Mouse (Mus musculus) intestine, postnatal 0 days (tissue): ENCODE data around the gene Tmtc4. TPM values are rescaled to one million over a fixed set of nuclear protein-coding genes. Genes with fewer than 3 reads are reported as not detected.

Source experiments
- ATAC-seq: fragments of 200-750 bp; cut with Nextera tagmentation; 2 replicates; pipeline ENCODE4 v1.8.0; 2017; ENCODE audit warnings: mild to moderate bottlenecking, moderate TSS enrichment, moderate library complexity
- H3K27ac ChIP-seq: fragments of 300-500 bp; sonication (generic); 2 replicates; pipeline ENCODE4 v1.5.1; 2014; ENCODE audit warnings: mild to moderate bottlenecking, low read depth, low read length, moderate library complexity
- H3K27me3 ChIP-seq: fragments of 300-500 bp; sonication (generic); replicated peaks from 2 replicates; pipeline ENCODE4 v1.6.1; 2014; ENCODE audit warnings: low read length, mixed read lengths; ENCODE audit not compliant: control insufficient read depth, insufficient read depth
- H3K36me3 ChIP-seq: fragments of 300-500 bp; sonication (generic); 2 replicates; pipeline ENCODE4 v1.6.1; 2014; ENCODE audit warnings: mild to moderate bottlenecking, moderate library complexity; ENCODE audit not compliant: control insufficient read depth, insufficient read depth
- H3K4me1 ChIP-seq: fragments of 300-500 bp; sonication (generic); replicated peaks from 2 replicates; pipeline ENCODE4 v1.6.1; 2014; ENCODE audit warnings: antibody characterized with exemption, low read length, mixed read lengths; ENCODE audit not compliant: control insufficient read depth, insufficient read depth
- H3K4me2 ChIP-seq: fragments of 300-500 bp; sonication (generic); replicated peaks from 2 replicates; pipeline ENCODE4 v1.6.1; 2014; ENCODE audit warnings: low read depth, mild to moderate bottlenecking, moderate library complexity
- H3K4me3 ChIP-seq: fragments of 300-500 bp; sonication (generic); 2 replicates; pipeline ENCODE4 v1.5.1; 2014; ENCODE audit warnings: low read depth, low read length
- H3K9ac ChIP-seq: fragments of 300-500 bp; sonication (generic); 2 replicates; pipeline ENCODE4 v1.6.1; 2014; ENCODE audit warnings: mild to moderate bottlenecking, low read depth, low read length
- H3K9me3 ChIP-seq: fragments of 300-500 bp; sonication (generic); 2 replicates; pipeline ENCODE4 v1.6.1; 2016; ENCODE audit warnings: mixed run types; ENCODE audit not compliant: control insufficient read depth
- CTCF ChIP-seq: sonication (generic); IDR thresholded peaks from 2 replicates; pipeline ENCODE4 v1.5.1; 2016; ENCODE audit warnings: low read depth, mild to moderate bottlenecking, control low read depth, antibody characterized with exemption, moderate library complexity
- WGBS: fragments of 180-500 bp; shearing (Covaris S2); extraction: QIAGEN DNeasy Blood & Tissue Kit; methylation state at CpG from one replicate; pipeline ENCODE4 v1.1.7; 2014; 5-methylcytosine and 5-hydroxymethylcytosine counted together
- polyA plus RNA-seq: library from polyadenylated mRNA; unstranded; fragments of >200 nt; fragmentation: Nextera tagmentation; extraction: Ambion mirVana; gene quantifications from 2 replicates; pipeline ENCODE4 v1.2.1, GENCODE M21; 2015

Tmtc4 gene
- polyA plus RNA-seq, 1 experiment from 2014 or later = 7.4 TPM

GRCm38 (mm10) chr14:122936460-122936859 lies 47.4 kb downstream of the Tmtc4 start:
- H3K4me1 ChIP-seq = no peaks in the 10 kb centered on the region
- no peak overlapping the region for H3K27ac ChIP-seq
- peaks cover 28% of the 10 kb centered on the region for H3K36me3 ChIP-seq
- H3K9ac ChIP-seq = no peak overlapping the region
- no peak for TF ChIP-seq CTCF
- no peak overlapping the region for H3K4me3 ChIP-seq
- no peaks in the 10 kb centered on the region for H3K27me3 ChIP-seq
- no peak for ATAC-seq
- H3K4me2 ChIP-seq = no peak overlapping the region
- WGBS = 93% methylated on average over 1 of the region's 1 CpGs
- no peaks in the 10 kb centered on the region for H3K9me3 ChIP-seq

GRCm38 (mm10) chr14:122920011-122920410 lies 63.8 kb downstream of the Tmtc4 start:
- WGBS = 65% methylated on average over 5 of the region's 5 CpGs
- no peak overlapping the region for H3K27ac ChIP-seq
- no peaks in the 10 kb centered on the region for H3K4me1 ChIP-seq
- no peak for ATAC-seq
- H3K36me3 ChIP-seq = peaks cover 10% of the 10 kb centered on the region; the same call in 1 of the 2 replicates
- H3K27me3 ChIP-seq = no peaks in the 10 kb centered on the region
- H3K9ac ChIP-seq = no peak overlapping the region
- H3K4me3 ChIP-seq = no peak overlapping the region
- H3K9me3 ChIP-seq = no peaks in the 10 kb centered on the region
- H3K4me2 ChIP-seq = no peak overlapping the region
- no peak for TF ChIP-seq CTCF

GRCm38 (mm10) chr14:122917676-122918075 lies 66.2 kb downstream of the Tmtc4 start:
- Histone ChIP-seq H3K4me1 (no peaks in the 10 kb centered on the region; the same call in 1 of the 2 replicates), H3K27me3 (no peaks in the 10 kb centered on the region), H3K9me3 (no peaks in the 10 kb centered on the region), H3K4me3 (no peak overlapping the region), H3K4me2 (no peak overlapping the region), H3K9ac (no peak overlapping the region), H3K36me3 (no peaks in the 10 kb centered on the region), H3K27ac (no peak overlapping the region)
- 89% methylated on average over 1 of the region's 1 CpGs for WGBS
- TF ChIP-seq CTCF = no peak
- ATAC-seq = 0 out of 2 replicates have a peak, but pooled peaks have one; percentile 23

GRCm38 (mm10) chr14:122913657-122914056 lies 70.2 kb downstream of the Tmtc4 start, which contains the start of gene Ggact:
Ggact (minus strand) TSS chr14:122913757.
- TF ChIP-seq CTCF = no peak
- Histone ChIP-seq H3K9ac (peak within 1 kb of the TSS; percentile 73), H3K4me2 (peak within 1 kb of the TSS; percentile 84), H3K9me3 (no peaks in the 10 kb centered on the region), H3K36me3 (no peaks in the 10 kb centered on the region), H3K4me1 (peaks cover 4% of the 10 kb centered on the region; the same call in 1 of the 2 replicates), H3K4me3 (peak within 1 kb of the TSS; percentile 65), H3K27me3 (no peaks in the 10 kb centered on the region), H3K27ac (peak within 1 kb of the TSS; percentile 90)
- ATAC-seq = no peak
- WGBS = 77% methylated on average over 6 of the region's 6 CpGs

GRCm38 (mm10) chr14:122912812-122913498 lies 70.9 kb downstream of the Tmtc4 start:
- Histone ChIP-seq H3K27me3 (no peaks in the 10 kb centered on the region), H3K4me2 (peak overlapping the region; percentile 84), H3K9ac (peak overlapping the region; percentile 73), H3K4me3 (peak overlapping the region; percentile 65), H3K4me1 (peaks cover 4% of the 10 kb centered on the region; the same call in 1 of the 2 replicates), H3K27ac (peak overlapping the region; percentile 90), H3K36me3 (no peaks in the 10 kb centered on the region), H3K9me3 (no peaks in the 10 kb centered on the region)
- peak; percentile 84 for ATAC-seq
- TF ChIP-seq CTCF = peak; percentile 39; the same call in 1 of the 2 replicates
- under 1% methylated on average over 56 of the region's 58 CpGs for WGBS

- no peak for TF ChIP-seq CTCF
- Histone ChIP-seq H3K36me3 (no peaks in the 10 kb centered on the region), H3K27me3 (no peaks in the 10 kb centered on the region), H3K27ac (no peak overlapping the region; the same call in 1 of the 2 replicates), H3K4me1 (peaks cover 4% of the 10 kb centered on the region; the same call in 1 of the 2 replicates), H3K9ac (0 out of 2 replicates have a peak overlapping the region, but pooled peaks have one; percentile 73), H3K9me3 (no peaks in the 10 kb centered on the region), H3K4me2 (peak overlapping the region; percentile 84), H3K4me3 (peak overlapping the region; percentile 65)
- ATAC-seq = no peak
- WGBS = 19% methylated on average over 1 of the region's 1 CpGs
Observed at GRCm38 (mm10) chr14:122912137-122912536, 71.7 kb downstream of the Tmtc4 start.
